Mouse (Mus musculus): ENCODE data around the gene Miip. TPM values are rescaled to one million over a fixed set of nuclear protein-coding genes. Genes with fewer than 3 reads are reported as not detected.

The Miip gene
- polyA plus RNA-seq, 1 experiment from 2014 or later, result 47.4 TPM

DNA sequence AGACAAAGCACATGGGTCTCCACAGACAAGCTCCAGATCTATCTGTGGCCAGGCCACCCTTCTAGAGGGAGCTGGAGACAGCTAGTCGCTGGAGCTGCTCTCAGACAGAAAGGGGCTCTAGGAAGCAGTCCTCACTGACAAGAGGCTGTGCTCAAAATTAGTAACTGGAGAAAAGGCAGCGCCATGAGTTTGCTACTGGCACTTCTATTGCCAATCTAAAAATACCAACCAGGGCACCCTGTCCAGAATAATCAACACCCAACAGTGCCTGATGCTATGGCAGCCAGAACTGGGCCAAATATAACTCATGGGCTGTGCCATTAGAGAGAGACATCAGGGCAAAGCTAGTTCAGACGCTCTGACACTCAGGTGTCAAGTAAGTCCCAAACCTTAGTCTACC lies 28.7 kb upstream of the Miip start:
- Histone ChIP-seq H3K9ac (ENCODE audit: low read depth, low read length) (no peak overlapping the region), H3K36me3 (ENCODE audit: control insufficient read depth, insufficient read depth, low read length) (peaks cover 36% of the 10 kb centered on the region; the same call in 1 of the 2 replicates), H3K4me2 (no peak overlapping the region), H3K9me3 (ENCODE audit: control insufficient read depth, low read length) (no peaks in the 10 kb centered on the region), H3K27ac (ENCODE audit: low read depth, low read length) (no peak overlapping the region), H3K4me1 (replicated peaks; ENCODE audit: control insufficient read depth, insufficient read depth, low read length) (peaks cover 5% of the 10 kb centered on the region; the same call in 1 of the 2 replicates), H3K4me3 (ENCODE audit: low read depth, low read length) (no peak overlapping the region), H3K27me3 (replicated peaks; ENCODE audit: control insufficient read depth, insufficient read depth, low read length) (no peaks in the 10 kb centered on the region)
- ATAC-seq (replicated peaks; ENCODE audit: low FRiP score) (no peak), DNase-seq (ENCODE audit: low spot score) (no peak)
- WGBS, result 83% methylated on average over 3 of the region's 3 CpGs

DNA sequence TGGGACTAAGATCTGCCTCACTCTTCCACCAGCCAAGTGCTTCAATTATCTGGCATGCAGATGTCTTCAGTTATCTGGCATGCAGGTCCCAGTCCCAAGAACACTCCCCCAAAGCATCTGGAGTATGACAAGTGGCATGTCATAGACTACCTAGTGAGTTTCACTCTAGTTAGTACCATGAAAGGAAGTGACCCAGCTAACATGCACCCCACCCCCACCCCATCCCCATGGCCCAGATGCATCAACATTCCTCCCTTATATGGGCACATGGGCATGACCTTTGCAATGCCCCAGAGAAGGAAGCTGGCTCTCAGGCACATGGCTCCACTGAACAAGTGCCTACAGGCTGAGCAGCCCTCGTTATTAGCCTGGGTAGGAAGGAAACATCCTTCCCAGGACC lies 27.8 kb upstream of the Miip start:
- Histone ChIP-seq H3K27me3 (replicated peaks; ENCODE audit: control insufficient read depth, insufficient read depth, low read length) (no peaks in the 10 kb centered on the region), H3K9ac (ENCODE audit: low read depth, low read length) (no peak overlapping the region), H3K27ac (ENCODE audit: low read depth, low read length) (no peak overlapping the region), H3K4me1 (replicated peaks; ENCODE audit: control insufficient read depth, insufficient read depth, low read length) (peaks cover 5% of the 10 kb centered on the region; the same call in 1 of the 2 replicates), H3K4me3 (ENCODE audit: low read depth, low read length) (no peak overlapping the region), H3K4me2 (no peak overlapping the region), H3K9me3 (ENCODE audit: control insufficient read depth, low read length) (no peaks in the 10 kb centered on the region), H3K36me3 (ENCODE audit: control insufficient read depth, insufficient read depth, low read length) (peaks cover 36% of the 10 kb centered on the region; the same call in 1 of the 2 replicates)
- ATAC-seq (replicated peaks; ENCODE audit: low FRiP score) (no peak), DNase-seq (ENCODE audit: low spot score) (no peak)
- 77% methylated on average over 1 of the region's 1 CpGs for WGBS

DNA sequence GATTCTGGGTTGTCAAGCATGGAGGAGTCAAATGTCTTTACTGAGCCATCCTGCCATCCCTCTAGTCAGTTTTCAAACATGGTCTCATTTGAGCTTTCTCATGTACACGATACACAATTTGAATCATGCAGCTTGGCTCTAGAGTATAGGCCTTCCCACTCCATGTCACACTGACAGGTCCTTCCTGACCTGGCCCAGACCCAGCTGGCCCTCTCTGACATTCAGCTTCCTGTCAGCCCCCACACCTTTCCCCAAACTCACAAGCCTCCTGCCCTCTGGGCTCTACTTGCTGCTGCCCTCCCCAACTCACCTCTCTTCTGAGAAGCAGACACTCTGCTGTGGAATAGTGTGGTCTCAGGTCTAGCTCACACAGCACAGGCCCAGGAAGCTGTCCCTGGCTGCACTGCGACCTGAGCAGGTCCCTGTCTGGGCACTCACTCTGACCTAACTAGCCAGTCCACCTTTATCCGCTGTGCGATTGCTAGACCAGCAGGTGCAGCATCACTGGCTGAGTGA lies 27.3 kb upstream of the Miip start:
- Histone ChIP-seq H3K4me2 (no peak overlapping the region), H3K4me1 (replicated peaks; ENCODE audit: control insufficient read depth, insufficient read depth, low read length) (peaks cover 3% of the 10 kb centered on the region; the same call in 1 of the 2 replicates), H3K27me3 (replicated peaks; ENCODE audit: control insufficient read depth, insufficient read depth, low read length) (no peaks in the 10 kb centered on the region), H3K36me3 (ENCODE audit: control insufficient read depth, insufficient read depth, low read length) (peaks cover 35% of the 10 kb centered on the region; the same call in 1 of the 2 replicates), H3K9me3 (ENCODE audit: control insufficient read depth, low read length) (no peaks in the 10 kb centered on the region), H3K4me3 (ENCODE audit: low read depth, low read length) (no peak overlapping the region), H3K9ac (ENCODE audit: low read depth, low read length) (no peak overlapping the region), H3K27ac (ENCODE audit: low read depth, low read length) (no peak overlapping the region)
- DNase-seq (ENCODE audit: low spot score) (no peak), ATAC-seq (replicated peaks; ENCODE audit: low FRiP score) (no peak)
- whole genome bisulfite sequencing, result 83% methylated on average over 4 of the region's 4 CpGs

DNA sequence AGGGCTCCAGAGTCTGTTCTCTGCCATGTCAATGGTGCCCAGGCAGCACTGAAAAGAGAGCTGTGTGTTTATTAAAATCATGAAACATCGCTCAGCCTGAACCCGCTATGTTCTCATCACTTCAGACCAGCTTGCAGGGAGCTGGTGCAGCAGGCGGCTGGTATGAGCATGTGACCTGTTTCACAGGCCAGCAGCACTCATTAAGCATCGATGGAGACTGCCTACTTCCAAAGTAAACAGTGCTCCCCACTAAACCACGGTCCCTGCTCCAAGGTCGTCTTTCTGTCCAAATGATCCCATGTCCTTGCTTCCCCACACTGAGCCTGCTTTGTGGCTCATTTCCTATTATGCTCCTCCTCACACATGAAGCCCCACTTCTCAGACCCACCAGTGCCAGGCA lies 21.7 kb upstream of the Miip start:
- Histone ChIP-seq H3K9ac (ENCODE audit: low read depth, low read length) (no peak overlapping the region), H3K4me3 (ENCODE audit: low read depth, low read length) (no peak overlapping the region), H3K9me3 (ENCODE audit: control insufficient read depth, low read length) (no peaks in the 10 kb centered on the region), H3K36me3 (ENCODE audit: control insufficient read depth, insufficient read depth, low read length) (peaks cover 45% of the 10 kb centered on the region), H3K27ac (ENCODE audit: low read depth, low read length) (no peak overlapping the region), H3K27me3 (replicated peaks; ENCODE audit: control insufficient read depth, insufficient read depth, low read length) (no peaks in the 10 kb centered on the region), H3K4me2 (no peak overlapping the region), H3K4me1 (replicated peaks; ENCODE audit: control insufficient read depth, insufficient read depth, low read length) (no peaks in the 10 kb centered on the region)
- ATAC-seq (replicated peaks; ENCODE audit: low FRiP score), result no peak
- 85% methylated on average over 6 of the region's 6 CpGs for WGBS
- DNase-seq (ENCODE audit: low spot score), result no peak

- no peaks in the 10 kb centered on the region for H3K4me1 ChIP-seq (replicated peaks; ENCODE audit: control insufficient read depth, insufficient read depth, low read length)
- ATAC-seq (replicated peaks; ENCODE audit: low FRiP score) (no peak), DNase-seq (ENCODE audit: low spot score) (no peak)
- no peaks in the 10 kb centered on the region for H3K9me3 ChIP-seq (ENCODE audit: control insufficient read depth, low read length)
- H3K36me3 ChIP-seq (ENCODE audit: control insufficient read depth, insufficient read depth, low read length), result peaks cover 53% of the 10 kb centered on the region
- no peak overlapping the region for H3K4me3 ChIP-seq (ENCODE audit: low read depth, low read length)
- 91% methylated on average over 4 of the region's 4 CpGs for WGBS
- no peak overlapping the region for H3K4me2 ChIP-seq
- no peaks in the 10 kb centered on the region for H3K27me3 ChIP-seq (replicated peaks; ENCODE audit: control insufficient read depth, insufficient read depth, low read length)
- H3K9ac ChIP-seq (ENCODE audit: low read depth, low read length), result no peak overlapping the region
- no peak overlapping the region for H3K27ac ChIP-seq (ENCODE audit: low read depth, low read length)
Measured at GRCm38 (mm10) chr4:147888237-147888636, 19.6 kb upstream of the Miip start.

GRCm38 (mm10) chr4:147887277-147887676 lies 18.7 kb upstream of the Miip start:
- H3K9ac ChIP-seq (ENCODE audit: low read depth, low read length), result no peak overlapping the region
- no peak overlapping the region for H3K4me3 ChIP-seq (ENCODE audit: low read depth, low read length)
- peaks cover 57% of the 10 kb centered on the region for H3K36me3 ChIP-seq (ENCODE audit: control insufficient read depth, insufficient read depth, low read length)
- H3K4me1 ChIP-seq (replicated peaks; ENCODE audit: control insufficient read depth, insufficient read depth, low read length), result no peaks in the 10 kb centered on the region
- H3K4me2 ChIP-seq, result no peak overlapping the region
- DNase-seq (ENCODE audit: low spot score) (no peak), ATAC-seq (replicated peaks; ENCODE audit: low FRiP score) (no peak)
- 90% methylated on average over 7 of the region's 7 CpGs for WGBS
- no peaks in the 10 kb centered on the region for H3K27me3 ChIP-seq (replicated peaks; ENCODE audit: control insufficient read depth, insufficient read depth, low read length)
- no peaks in the 10 kb centered on the region for H3K9me3 ChIP-seq (ENCODE audit: control insufficient read depth, low read length)
- no peak overlapping the region for H3K27ac ChIP-seq (ENCODE audit: low read depth, low read length)

GRCm38 (mm10) chr4:147886158-147886557 lies 17.5 kb upstream of the Miip start:
- DNase-seq (ENCODE audit: low spot score) (no peak), ATAC-seq (replicated peaks; ENCODE audit: low FRiP score) (no peak)
- no peaks in the 10 kb centered on the region for H3K9me3 ChIP-seq (ENCODE audit: control insufficient read depth, low read length)
- no peak overlapping the region for H3K4me2 ChIP-seq
- H3K4me1 ChIP-seq (replicated peaks; ENCODE audit: control insufficient read depth, insufficient read depth, low read length), result no peaks in the 10 kb centered on the region
- no peak overlapping the region for H3K9ac ChIP-seq (ENCODE audit: low read depth, low read length)
- H3K27me3 ChIP-seq (replicated peaks; ENCODE audit: control insufficient read depth, insufficient read depth, low read length), result no peaks in the 10 kb centered on the region
- H3K36me3 ChIP-seq (ENCODE audit: control insufficient read depth, insufficient read depth, low read length), result peaks cover 68% of the 10 kb centered on the region
- H3K27ac ChIP-seq (ENCODE audit: low read depth, low read length), result no peak overlapping the region
- H3K4me3 ChIP-seq (ENCODE audit: low read depth, low read length), result no peak overlapping the region
- 93% methylated on average over 12 of the region's 12 CpGs for WGBS

- H3K27me3 ChIP-seq (replicated peaks; ENCODE audit: control insufficient read depth, insufficient read depth, low read length), result no peaks in the 10 kb centered on the region
- H3K4me2 ChIP-seq, result no peak overlapping the region
- DNase-seq (ENCODE audit: low spot score) (no peak), ATAC-seq (replicated peaks; ENCODE audit: low FRiP score) (no peak)
- H3K9me3 ChIP-seq (ENCODE audit: control insufficient read depth, low read length), result no peaks in the 10 kb centered on the region
- 90% methylated on average over 3 of the region's 3 CpGs for WGBS
- H3K9ac ChIP-seq (ENCODE audit: low read depth, low read length), result no peak overlapping the region
- no peak overlapping the region for H3K27ac ChIP-seq (ENCODE audit: low read depth, low read length)
- no peak overlapping the region for H3K4me3 ChIP-seq (ENCODE audit: low read depth, low read length)
- H3K36me3 ChIP-seq (ENCODE audit: control insufficient read depth, insufficient read depth, low read length), result peaks cover 70% of the 10 kb centered on the region
- no peaks in the 10 kb centered on the region for H3K4me1 ChIP-seq (replicated peaks; ENCODE audit: control insufficient read depth, insufficient read depth, low read length)
Measured at GRCm38 (mm10) chr4:147884138-147884537, 15.5 kb upstream of the Miip start.

- DNase-seq (ENCODE audit: low spot score), result no peak
- H3K27ac ChIP-seq (ENCODE audit: low read depth, low read length), result no peak overlapping the region
- WGBS, result 80% methylated on average over 6 of the region's 6 CpGs
- no peak for ATAC-seq (replicated peaks; ENCODE audit: low FRiP score)
- H3K4me3 ChIP-seq (ENCODE audit: low read depth, low read length), result no peak overlapping the region
- H3K36me3 ChIP-seq (ENCODE audit: control insufficient read depth, insufficient read depth, low read length), result peaks cover 70% of the 10 kb centered on the region
- H3K4me2 ChIP-seq, result no peak overlapping the region
- H3K9ac ChIP-seq (ENCODE audit: low read depth, low read length), result no peak overlapping the region
- H3K27me3 ChIP-seq (replicated peaks; ENCODE audit: control insufficient read depth, insufficient read depth, low read length), result no peaks in the 10 kb centered on the region
- H3K4me1 ChIP-seq (replicated peaks; ENCODE audit: control insufficient read depth, insufficient read depth, low read length), result no peaks in the 10 kb centered on the region
- H3K9me3 ChIP-seq (ENCODE audit: control insufficient read depth, low read length), result no peaks in the 10 kb centered on the region
Measured at GRCm38 (mm10) chr4:147883041-147883440, 14.4 kb upstream of the Miip start.
